Mouse (Mus musculus): ENCODE data around the gene Mrps34.

GRCm38 (mm10) chr17:24900014-24900413 is 5.1 kb downstream of the Mrps34 start:
- no peak for TF ChIP-seq CTCF (IDR thresholded peaks at IDR 0.05; ENCODE audit: borderline replicate concordance, insufficient read depth, low read depth, low read length)
- no peak for TF ChIP-seq POLR2A (IDR thresholded peaks at IDR 0.05; ENCODE audit: borderline replicate concordance, insufficient read depth, low read length)
